Mouse (Mus musculus) limb, embryonic 13.5 days (tissue): Measurements from ENCODE around the gene Zan. TPM values are rescaled to one million over a fixed set of nuclear protein-coding genes. Genes with fewer than 3 reads are reported as not detected.
A peak's percentile ranks its signal among the peaks of the same experiment; 100 is the strongest.

Source experiments
- ATAC-seq: fragments of 200-750 bp; cut with Nextera tagmentation; 2 replicates; pipeline ENCODE4 v1.8.0; 2017; ENCODE audit warnings: low read depth, moderate number of reproducible peaks, moderate TSS enrichment; ENCODE audit not compliant: low FRiP score
- H3K27ac ChIP-seq: fragments of 300-500 bp; sonication (generic); 2 replicates; pipeline ENCODE4 v1.5.1; 2015; ENCODE audit warnings: inconsistent platforms, mild to moderate bottlenecking, moderate library complexity
- H3K27me3 ChIP-seq: fragments of 300-500 bp; sonication (generic); 2 replicates; pipeline ENCODE4 v1.6.1; 2015; ENCODE audit warnings: mild to moderate bottlenecking, inconsistent platforms
- H3K36me3 ChIP-seq: fragments of 300-500 bp; sonication (generic); 2 replicates; pipeline ENCODE4 v1.6.1; 2015; ENCODE audit warnings: inconsistent platforms, mild to moderate bottlenecking, moderate library complexity
- H3K4me1 ChIP-seq: fragments of 300-500 bp; sonication (generic); 2 replicates; pipeline ENCODE4 v1.6.1; 2015; ENCODE audit warnings: inconsistent platforms
- H3K4me2 ChIP-seq: fragments of 300-500 bp; sonication (generic); replicated peaks from 2 replicates; pipeline ENCODE4 v1.6.1; 2015; ENCODE audit warnings: inconsistent platforms, mild to moderate bottlenecking, moderate library complexity
- H3K4me3 ChIP-seq: fragments of 300-500 bp; sonication (generic); 2 replicates; pipeline ENCODE4 v1.5.1; 2015; ENCODE audit warnings: moderate library complexity, mild to moderate bottlenecking, inconsistent platforms
- H3K9ac ChIP-seq: fragments of 300-500 bp; sonication (generic); 2 replicates; pipeline ENCODE4 v1.6.1; 2015; ENCODE audit warnings: mild to moderate bottlenecking, inconsistent platforms
- H3K9me3 ChIP-seq: fragments of 300-500 bp; sonication (generic); 2 replicates; pipeline ENCODE4 v1.6.1; 2016; ENCODE audit warnings: inconsistent platforms
- WGBS: fragments of 180-500 bp; shearing (Covaris S2); methylation state at CpG from one replicate; pipeline ENCODE4 v1.1.7; 2015; 5-methylcytosine and 5-hydroxymethylcytosine counted together
- polyA plus RNA-seq: library from polyadenylated mRNA; unstranded; fragments of >200 nt; fragmentation: Nextera tagmentation; extraction: Ambion mirVana; gene quantifications from 2 replicates; pipeline ENCODE4 v1.2.1, GENCODE M21; 2015

The Zan gene
- polyA plus RNA-seq, 1 experiment from 2014 or later, result 0.05 TPM

GRCm38 (mm10) chr5:137358382-137358781, 118.5 kb downstream of the Zan start:
- H3K9me3 ChIP-seq, result no peaks in the 10 kb centered on the region
- H3K36me3 ChIP-seq, result peaks cover 97% of the 10 kb centered on the region
- H3K4me3 ChIP-seq, result no peak overlapping the region
- no peak for ATAC-seq
- H3K4me1 ChIP-seq, result peaks cover 21% of the 10 kb centered on the region
- no peak overlapping the region for H3K4me2 ChIP-seq
- no peaks in the 10 kb centered on the region for H3K27me3 ChIP-seq
- 43% methylated on average over 7 of the region's 7 CpGs for WGBS
- 0 out of 2 replicates have a peak overlapping the region, but pooled peaks have one; percentile 25 for H3K9ac ChIP-seq
- no peak overlapping the region for H3K27ac ChIP-seq

GRCm38 (mm10) chr5:137354091-137354490, 122.8 kb downstream of the Zan start:
- H3K36me3 ChIP-seq, result peaks cover 56% of the 10 kb centered on the region
- peak overlapping the region; percentile 95 for H3K4me2 ChIP-seq
- no peak overlapping the region for H3K4me3 ChIP-seq
- H3K9ac ChIP-seq, result peak overlapping the region; percentile 40
- H3K4me1 ChIP-seq, result peaks cover 41% of the 10 kb centered on the region
- H3K27ac ChIP-seq, result no peak overlapping the region
- H3K9me3 ChIP-seq, result no peaks in the 10 kb centered on the region
- ATAC-seq, result no peak
- WGBS, result 87% methylated on average over 17 of the region's 17 CpGs
- no peaks in the 10 kb centered on the region for H3K27me3 ChIP-seq

GRCm38 (mm10) chr5:137352011-137352975, 124.6 kb downstream of the Zan start:
- Histone ChIP-seq H3K4me2 (peak overlapping the region; percentile 95), H3K4me1 (peaks cover 58% of the 10 kb centered on the region), H3K4me3 (peak overlapping the region; percentile 92), H3K27ac (peak overlapping the region; percentile 99), H3K9ac (peak overlapping the region; percentile 99), H3K9me3 (no peaks in the 10 kb centered on the region), H3K36me3 (peaks cover 38% of the 10 kb centered on the region), H3K27me3 (no peaks in the 10 kb centered on the region)
- no peak for ATAC-seq
- 2% methylated on average over 16 of the region's 16 CpGs for WGBS

DNA sequence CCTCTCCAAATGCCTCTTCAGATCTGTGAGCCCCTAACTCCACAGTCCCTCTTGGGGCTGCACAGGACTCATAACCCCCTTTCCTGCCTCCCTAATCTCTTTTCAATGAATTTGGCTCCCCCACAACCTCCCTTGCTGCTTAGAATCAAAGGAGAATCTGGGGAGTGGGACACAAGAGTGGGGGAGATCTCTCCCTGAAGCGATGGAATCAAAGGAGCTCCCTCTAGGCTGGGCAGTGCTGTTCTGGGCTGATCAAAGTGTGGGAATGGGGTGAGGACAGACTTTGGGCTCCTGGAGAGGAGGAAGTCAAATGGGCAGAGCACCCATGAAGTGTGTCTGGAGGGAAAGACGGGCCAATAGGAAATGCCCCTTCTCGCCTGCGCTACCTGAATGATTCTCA, 125.5 kb downstream of the Zan start:
- WGBS, result 1% methylated on average over 4 of the region's 4 CpGs
- Histone ChIP-seq H3K4me3 (peak overlapping the region; percentile 92), H3K4me1 (peaks cover 61% of the 10 kb centered on the region)

DNA sequence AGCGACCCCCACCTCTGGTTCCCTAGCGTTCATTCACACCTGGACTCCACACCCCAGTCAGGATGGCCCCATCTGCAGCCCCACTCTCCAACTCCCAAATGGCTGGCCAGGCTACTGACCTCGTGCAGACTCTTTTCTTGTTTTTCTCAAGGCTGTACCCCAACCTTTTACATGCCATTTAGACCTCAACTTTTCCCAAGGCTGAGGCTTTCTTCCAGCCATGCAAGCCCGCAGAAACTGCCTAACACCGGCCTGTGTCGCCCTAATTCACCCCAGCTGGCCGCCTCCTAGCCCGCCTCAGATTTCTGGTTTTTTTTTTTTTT, 125.8 kb downstream of the Zan start:
- H3K36me3 ChIP-seq, result peaks cover 26% of the 10 kb centered on the region
- H3K9ac ChIP-seq, result peak overlapping the region; percentile 99
- no peaks in the 10 kb centered on the region for H3K27me3 ChIP-seq
- peak overlapping the region; percentile 95 for H3K4me2 ChIP-seq
- no peaks in the 10 kb centered on the region for H3K9me3 ChIP-seq
- H3K4me1 ChIP-seq, result peaks cover 64% of the 10 kb centered on the region
- ATAC-seq, result no peak
- 2% methylated on average over 8 of the region's 8 CpGs for WGBS
- peak overlapping the region; percentile 99 for H3K27ac ChIP-seq
- peak overlapping the region; percentile 92 for H3K4me3 ChIP-seq

More for the DNA sequence above, 125.5 kb downstream of the Zan start:
- H3K9me3 ChIP-seq, result no peaks in the 10 kb centered on the region
- peak overlapping the region; percentile 99 for H3K27ac ChIP-seq
- H3K4me2 ChIP-seq, result peak overlapping the region; percentile 95
- peak overlapping the region; percentile 99 for H3K9ac ChIP-seq
- peaks cover 30% of the 10 kb centered on the region for H3K36me3 ChIP-seq
- H3K27me3 ChIP-seq, result no peaks in the 10 kb centered on the region
- ATAC-seq, result no peak

- H3K9ac ChIP-seq, result peak overlapping the region; percentile 99
- peak; percentile 74 for ATAC-seq
- peak overlapping the region; percentile 99 for H3K27ac ChIP-seq
- WGBS, result under 1% methylated on average over 52 of the region's 55 CpGs
- H3K9me3 ChIP-seq, result no peaks in the 10 kb centered on the region
- H3K36me3 ChIP-seq, result peaks cover 20% of the 10 kb centered on the region
- H3K27me3 ChIP-seq, result no peaks in the 10 kb centered on the region
- H3K4me2 ChIP-seq, result peak overlapping the region; percentile 95
- peaks cover 68% of the 10 kb centered on the region for H3K4me1 ChIP-seq
- H3K4me3 ChIP-seq, result peak overlapping the region; percentile 92
These were observed 126.4 kb downstream of the Zan start for GRCm38 (mm10) chr5:137350205-137351057.

DNA sequence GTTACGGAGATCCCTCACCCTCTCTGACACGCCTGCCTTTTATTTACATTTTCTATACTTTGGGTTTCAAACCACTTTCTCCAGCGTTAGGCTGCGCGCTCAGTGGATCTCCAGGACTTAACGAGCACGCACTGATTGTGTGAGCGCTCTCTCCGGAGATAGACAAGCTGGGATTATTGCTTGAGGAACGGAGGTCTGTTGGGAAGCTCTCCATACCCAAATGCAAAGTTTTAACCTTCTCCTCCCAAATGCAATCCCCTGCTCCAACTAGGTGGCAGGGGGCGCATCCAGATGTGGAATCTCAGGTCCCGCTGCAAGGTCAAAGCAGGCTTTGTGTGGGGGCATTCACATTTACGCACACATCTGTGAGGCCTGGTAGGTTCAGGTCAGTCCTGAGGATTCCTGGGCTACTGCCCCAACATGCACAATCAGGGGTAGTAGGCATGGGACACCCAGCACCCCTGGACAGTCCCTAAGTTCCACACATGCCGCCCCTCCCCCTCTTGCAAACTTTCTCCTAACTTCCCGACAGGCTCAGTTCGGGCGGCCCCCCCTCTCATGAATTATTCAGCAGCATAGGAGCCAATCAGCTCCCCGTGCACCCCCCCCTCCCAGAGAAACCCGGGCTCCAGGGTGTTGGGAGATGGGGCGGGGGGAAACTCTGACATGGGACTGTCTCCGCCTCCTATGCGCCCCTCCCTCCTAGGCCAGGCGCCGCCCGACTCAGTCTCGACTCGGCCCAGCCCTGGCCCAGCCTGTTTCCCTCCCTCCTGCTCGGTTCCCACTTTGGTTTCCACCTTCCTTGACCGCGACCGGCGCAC, 127.3 kb downstream of the Zan start, which contains the start of gene Ephb4:
Ephb4 (plus strand) TSS at position 726 of the 821 bp plus-strand sequence.
- Histone ChIP-seq H3K36me3 (peaks cover 12% of the 10 kb centered on the region), H3K9me3 (no peaks in the 10 kb centered on the region), H3K4me2 (peak within 1 kb of the TSS; percentile 95), H3K4me3 (peak within 1 kb of the TSS; percentile 92), H3K4me1 (peaks cover 67% of the 10 kb centered on the region), H3K27ac (peak within 1 kb of the TSS; percentile 99), H3K9ac (peak within 1 kb of the TSS; percentile 99), H3K27me3 (no peaks in the 10 kb centered on the region)
- under 1% methylated on average over 32 of the region's 32 CpGs for WGBS
- peak; percentile 97 for ATAC-seq

DNA sequence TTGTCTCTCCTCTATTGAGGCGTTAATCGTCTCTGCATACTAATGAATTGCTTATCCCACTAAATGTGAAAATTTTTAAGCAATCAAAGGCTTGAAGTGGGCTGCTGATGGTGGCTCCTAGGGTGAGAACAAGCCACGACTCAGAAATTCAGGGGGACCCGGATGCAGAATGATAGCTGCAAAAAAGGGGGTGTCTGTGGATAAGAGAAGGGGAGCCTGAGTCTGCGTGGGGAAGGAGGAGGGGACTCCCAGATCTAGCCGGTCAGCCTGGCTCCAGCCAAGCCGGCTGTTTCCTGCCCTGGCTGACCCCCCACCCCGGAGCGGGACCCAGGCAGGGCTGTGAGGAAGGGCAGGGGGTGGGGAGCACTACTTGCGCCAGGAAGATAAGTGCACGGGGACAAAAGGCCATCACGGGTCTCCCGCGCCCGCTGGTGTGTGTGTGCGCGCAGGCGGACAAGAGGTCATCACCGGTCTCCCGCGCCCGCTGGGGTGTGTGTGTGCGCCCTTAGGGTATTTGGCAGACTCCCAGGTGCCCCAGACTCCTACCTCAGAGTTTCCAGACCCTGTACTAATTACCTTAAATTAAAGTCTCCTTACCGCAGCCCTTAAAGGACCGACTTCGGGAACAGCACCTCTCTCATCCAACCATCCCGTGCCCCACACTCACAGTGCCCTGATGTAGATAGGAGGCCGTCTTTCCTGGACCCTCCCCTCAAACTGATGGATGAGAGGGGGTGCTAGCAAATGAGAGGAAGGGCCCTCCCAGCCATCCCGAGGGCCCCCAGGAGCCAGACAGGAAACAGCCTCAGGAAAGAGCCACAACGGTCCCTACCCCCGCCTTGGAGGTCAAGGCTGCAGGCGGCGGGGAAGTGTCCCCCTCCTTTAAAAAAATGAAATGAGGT, 128.1 kb downstream of the Zan start:
- peak overlapping the region; percentile 99 for H3K27ac ChIP-seq
- no peaks in the 10 kb centered on the region for H3K9me3 ChIP-seq
- ATAC-seq, result no peak
- H3K4me1 ChIP-seq, result peaks cover 63% of the 10 kb centered on the region
- no peaks in the 10 kb centered on the region for H3K27me3 ChIP-seq
- H3K4me2 ChIP-seq, result peak overlapping the region; percentile 95
- H3K4me3 ChIP-seq, result peak overlapping the region; percentile 92
- peak overlapping the region; percentile 69 for H3K9ac ChIP-seq
- H3K36me3 ChIP-seq, result peaks cover 3% of the 10 kb centered on the region
- 1% methylated on average over 33 of the region's 33 CpGs for WGBS

DNA sequence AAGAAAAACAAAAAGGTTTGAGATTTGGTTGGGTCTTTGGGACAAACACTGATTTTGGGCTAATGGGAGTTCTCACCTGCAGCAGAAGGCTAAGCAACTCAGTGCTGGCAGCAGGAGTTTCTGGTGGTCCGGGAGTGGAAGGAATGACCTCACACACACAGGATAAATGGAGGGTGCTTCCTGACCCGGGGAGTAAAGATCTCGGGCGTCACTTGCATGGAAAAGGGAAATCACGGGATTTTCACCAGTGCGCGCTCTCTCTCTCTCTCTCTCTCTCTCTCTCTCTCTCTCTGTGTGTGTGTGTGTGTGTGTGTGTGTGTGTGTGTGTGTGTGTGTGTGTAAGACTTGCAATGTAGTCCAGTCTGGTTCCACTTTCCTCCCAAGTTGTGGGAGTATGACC, 129.0 kb downstream of the Zan start:
- H3K27me3 ChIP-seq, result no peaks in the 10 kb centered on the region
- no peaks in the 10 kb centered on the region for H3K36me3 ChIP-seq
- H3K9ac ChIP-seq, result no peak overlapping the region
- no peaks in the 10 kb centered on the region for H3K9me3 ChIP-seq
- H3K4me2 ChIP-seq, result peak overlapping the region; percentile 95
- WGBS, result 24% methylated on average over 7 of the region's 7 CpGs
- H3K27ac ChIP-seq, result peak overlapping the region; percentile 99; the same call in 1 of the 2 replicates
- H3K4me3 ChIP-seq, result 0 out of 2 replicates have a peak overlapping the region, but pooled peaks have one; percentile 92
- ATAC-seq, result no peak
- peaks cover 55% of the 10 kb centered on the region for H3K4me1 ChIP-seq

GRCm38 (mm10) chr5:137346983-137347382, 129.9 kb downstream of the Zan start:
- H3K4me1 ChIP-seq, result peaks cover 47% of the 10 kb centered on the region
- H3K36me3 ChIP-seq, result no peaks in the 10 kb centered on the region
- no peak overlapping the region for H3K4me3 ChIP-seq
- no peaks in the 10 kb centered on the region for H3K27me3 ChIP-seq
- no peaks in the 10 kb centered on the region for H3K9me3 ChIP-seq
- no peak for ATAC-seq
- no peak overlapping the region for H3K4me2 ChIP-seq
- no peak overlapping the region for H3K9ac ChIP-seq
- H3K27ac ChIP-seq, result no peak overlapping the region
- 84% methylated on average over 4 of the region's 4 CpGs for WGBS
